Mouse (Mus musculus) midbrain, embryonic 15.5 days (tissue): ENCODE measurements around the gene Cdc42ep4. TPM values are rescaled to one million over a fixed set of nuclear protein-coding genes. Genes with fewer than 3 reads are reported as not detected.

Source experiments
- ATAC-seq: fragments of 200-750 bp; cut with Nextera tagmentation; replicated peaks from 2 replicates; pipeline ENCODE4 v1.8.0; 2017; ENCODE audit warnings: moderate TSS enrichment
- H3K27ac ChIP-seq: fragments of 300-500 bp; sonication (generic); 2 replicates; pipeline ENCODE4 v1.5.1; 2015; ENCODE audit warnings: mild to moderate bottlenecking, inconsistent platforms
- H3K27me3 ChIP-seq: fragments of 300-500 bp; sonication (generic); replicated peaks from 2 replicates; pipeline ENCODE4 v1.6.1; 2015; ENCODE audit warnings: inconsistent platforms
- H3K36me3 ChIP-seq: fragments of 300-500 bp; sonication (generic); replicated peaks from 2 replicates; pipeline ENCODE4 v1.6.1; 2015; ENCODE audit warnings: inconsistent platforms
- H3K4me1 ChIP-seq: fragments of 300-500 bp; sonication (generic); 2 replicates; pipeline ENCODE4 v1.6.1; 2015; ENCODE audit warnings: inconsistent platforms
- H3K4me2 ChIP-seq: fragments of 300-500 bp; sonication (generic); 2 replicates; pipeline ENCODE4 v1.6.1; 2015; ENCODE audit warnings: inconsistent platforms, mild to moderate bottlenecking, moderate library complexity
- H3K4me3 ChIP-seq: fragments of 300-500 bp; sonication (generic); 2 replicates; pipeline ENCODE4 v1.5.1; 2015; ENCODE audit warnings: mild to moderate bottlenecking, inconsistent platforms
- H3K9ac ChIP-seq: fragments of 300-500 bp; sonication (generic); 2 replicates; pipeline ENCODE4 v1.6.1; 2015; ENCODE audit warnings: mild to moderate bottlenecking, inconsistent platforms
- H3K9me3 ChIP-seq: fragments of 300-500 bp; sonication (generic); 2 replicates; pipeline ENCODE4 v1.6.1; 2016; ENCODE audit warnings: inconsistent platforms
- WGBS: fragments of 180-500 bp; shearing (Covaris S2); methylation state at CpG from one replicate; pipeline ENCODE4 v1.1.7; 2015; ENCODE audit warnings: mixed read lengths; 5-methylcytosine and 5-hydroxymethylcytosine counted together
- polyA plus RNA-seq: library from polyadenylated mRNA; unstranded; fragments of >200 nt; fragmentation: Nextera tagmentation; extraction: Ambion mirVana; gene quantifications from 2 replicates; pipeline ENCODE4 v1.2.1, GENCODE M21; 2015

Cdc42ep4 gene
- polyA plus RNA-seq, 1 experiment from 2014 or later = 72.0 TPM

DNA sequence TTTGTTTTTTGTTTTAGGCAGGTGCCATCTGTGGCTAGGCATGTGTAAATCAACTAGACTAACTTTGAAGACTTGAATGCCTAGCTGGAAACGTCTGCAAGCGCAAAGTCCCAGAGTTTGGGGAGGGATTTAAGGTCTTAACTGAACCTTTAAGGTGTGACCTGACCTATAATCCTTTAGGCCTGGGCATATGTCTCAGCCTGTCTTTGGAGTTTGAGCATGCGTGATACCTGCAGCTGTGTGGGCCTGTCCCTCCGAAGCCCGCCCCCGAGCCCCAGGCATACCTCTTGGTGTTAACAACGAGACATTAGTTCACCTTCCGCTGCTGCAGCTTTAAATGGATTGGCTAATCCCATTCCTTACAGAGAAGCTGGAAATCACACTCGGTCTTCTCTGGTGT lies 3.2 kb upstream of the Cdc42ep4 start:
- no peaks in the 10 kb centered on the region for H3K9me3 ChIP-seq
- WGBS = 34% methylated on average over 9 of the region's 9 CpGs
- H3K4me3 ChIP-seq = no peak overlapping the region
- ATAC-seq = no peak
- no peak overlapping the region for H3K4me2 ChIP-seq
- H3K27ac ChIP-seq = no peak overlapping the region
- H3K4me1 ChIP-seq = peaks cover 15% of the 10 kb centered on the region
- no peaks in the 10 kb centered on the region for H3K36me3 ChIP-seq
- no peaks in the 10 kb centered on the region for H3K27me3 ChIP-seq
- no peak overlapping the region for H3K9ac ChIP-seq

DNA sequence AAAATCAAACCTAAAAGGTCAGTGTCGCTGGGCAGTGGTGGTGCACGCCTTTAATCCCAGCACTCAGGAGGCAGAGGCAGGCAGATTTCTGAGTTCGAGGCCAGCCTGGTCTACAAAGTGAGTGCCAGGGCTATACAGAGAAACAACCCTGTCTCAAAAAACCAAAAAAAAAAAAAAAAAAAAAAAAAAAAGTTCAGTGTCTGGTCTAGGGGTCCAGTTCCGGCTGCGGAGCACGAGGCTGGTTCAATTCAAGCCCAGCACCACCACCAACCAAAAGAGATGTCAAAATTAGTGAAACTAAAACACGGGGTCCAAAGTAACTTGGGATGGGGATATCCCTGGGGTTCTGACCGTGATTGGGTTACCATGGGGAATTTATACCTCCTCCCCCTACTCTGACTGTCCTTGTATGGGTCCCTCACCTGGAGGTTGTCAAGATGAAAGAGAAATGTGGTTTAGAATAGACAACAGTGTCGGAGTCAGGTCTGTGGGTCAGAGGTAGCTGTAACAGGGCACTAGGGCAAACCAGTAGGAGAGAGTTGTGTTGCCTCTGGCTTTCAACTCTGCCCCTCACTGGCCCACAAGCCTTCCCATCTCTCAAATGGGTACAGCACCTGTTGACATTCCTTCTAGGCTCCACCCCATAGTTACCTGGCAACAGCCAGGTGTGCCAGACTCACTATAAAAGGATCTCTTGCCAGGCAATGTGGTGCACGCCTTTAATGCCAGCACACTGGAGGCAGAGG lies 1.2 kb upstream of the Cdc42ep4 start:
- no peak overlapping the region for H3K9ac ChIP-seq
- no peaks in the 10 kb centered on the region for H3K27me3 ChIP-seq
- no peak overlapping the region for H3K4me2 ChIP-seq
- no peak overlapping the region for H3K27ac ChIP-seq
- WGBS = 95% methylated on average over 10 of the region's 10 CpGs
- no peaks in the 10 kb centered on the region for H3K36me3 ChIP-seq
- no peaks in the 10 kb centered on the region for H3K9me3 ChIP-seq
- H3K4me3 ChIP-seq = no peak overlapping the region
- no peak for ATAC-seq
- peaks cover 34% of the 10 kb centered on the region for H3K4me1 ChIP-seq

DNA sequence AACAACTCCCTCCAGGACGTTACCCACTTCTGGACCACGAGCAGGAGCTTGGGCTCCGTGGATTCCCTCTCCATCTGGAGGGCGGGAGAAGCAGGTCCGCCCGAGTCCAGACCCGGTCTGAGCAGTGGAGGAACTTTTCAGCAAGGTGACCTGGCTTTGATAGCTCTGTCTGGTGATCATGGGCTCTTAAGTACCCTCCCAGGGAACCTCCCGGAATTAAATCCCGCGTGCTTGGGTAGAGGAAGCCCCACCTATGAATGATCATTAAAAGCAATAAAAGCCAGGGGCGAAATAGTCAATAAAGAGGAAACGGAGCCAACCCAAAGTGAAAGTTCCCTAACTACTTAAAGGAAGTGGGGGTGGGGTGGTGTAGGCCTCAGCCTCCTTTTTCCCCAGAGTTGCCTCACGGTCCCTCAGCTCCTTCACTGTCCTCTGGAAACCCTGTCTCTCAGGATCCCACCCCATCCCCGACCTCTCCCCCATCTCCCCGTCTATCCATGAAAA lies 529 bp upstream of the Cdc42ep4 start:
- peak; percentile 3; the same call in 1 of the 2 replicates for ATAC-seq
- Histone ChIP-seq H3K27me3 (no peaks in the 10 kb centered on the region), H3K9me3 (no peaks in the 10 kb centered on the region), H3K27ac (peak overlapping the region; percentile 93; the same call in 1 of the 2 replicates), H3K36me3 (no peaks in the 10 kb centered on the region), H3K9ac (peak overlapping the region; percentile 92), H3K4me2 (peak overlapping the region; percentile 76), H3K4me1 (peaks cover 40% of the 10 kb centered on the region), H3K4me3 (peak overlapping the region; percentile 80)
- WGBS = 32% methylated on average over 15 of the region's 15 CpGs

DNA sequence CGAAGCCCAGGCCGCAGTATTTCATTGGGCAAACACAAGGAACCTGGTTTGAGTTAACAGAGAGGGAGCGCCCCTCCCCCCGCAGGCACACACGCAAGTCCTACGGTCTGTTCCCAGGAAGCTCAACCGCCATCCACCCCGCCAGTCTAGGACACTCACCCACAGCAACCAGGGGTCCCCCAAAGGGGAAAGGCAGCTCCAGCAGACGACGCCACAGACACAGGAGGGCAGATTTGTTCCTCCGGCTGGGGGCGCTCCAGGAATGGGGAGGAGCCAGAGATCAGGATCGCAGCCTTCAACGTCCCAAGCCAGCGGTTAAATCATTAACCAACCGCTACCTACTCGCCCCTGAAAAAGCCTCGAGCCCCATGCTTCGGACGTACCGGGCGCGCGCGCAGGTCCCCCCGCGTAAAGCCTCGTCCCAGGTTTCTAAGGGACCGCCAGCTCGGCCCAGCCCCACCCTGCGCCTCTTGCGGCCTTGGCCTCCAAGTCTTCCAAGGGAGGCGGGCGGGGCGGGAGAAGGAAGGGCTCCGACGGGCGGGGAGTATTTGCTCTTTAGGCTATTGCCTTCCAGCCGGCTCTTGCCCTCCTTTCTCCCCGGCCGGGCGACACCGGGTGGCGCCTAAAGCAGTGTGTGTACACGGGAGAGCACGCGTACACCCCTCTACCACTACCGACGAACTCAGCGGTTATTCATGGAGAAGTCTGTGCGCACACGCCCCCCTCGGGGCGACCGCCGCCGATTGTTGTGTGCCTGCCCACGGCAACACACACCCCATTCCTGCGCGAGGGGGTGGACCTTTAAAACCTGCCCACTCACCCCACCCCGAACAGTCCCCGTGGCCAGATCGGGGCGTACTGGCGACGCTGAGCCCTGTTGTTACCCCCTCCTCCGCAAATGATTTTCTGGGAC lies 854 bp downstream of the Cdc42ep4 start:
- Histone ChIP-seq H3K9me3 (no peaks in the 10 kb centered on the region), H3K27ac (peak overlapping the region; percentile 93), H3K4me3 (peak overlapping the region; percentile 80), H3K9ac (peak overlapping the region; percentile 92), H3K27me3 (no peaks in the 10 kb centered on the region), H3K4me2 (peak overlapping the region; percentile 76), H3K4me1 (peaks cover 43% of the 10 kb centered on the region), H3K36me3 (no peaks in the 10 kb centered on the region)
- peak; percentile 55 for ATAC-seq
- 0% methylated on average over 67 of the region's 67 CpGs for WGBS

DNA sequence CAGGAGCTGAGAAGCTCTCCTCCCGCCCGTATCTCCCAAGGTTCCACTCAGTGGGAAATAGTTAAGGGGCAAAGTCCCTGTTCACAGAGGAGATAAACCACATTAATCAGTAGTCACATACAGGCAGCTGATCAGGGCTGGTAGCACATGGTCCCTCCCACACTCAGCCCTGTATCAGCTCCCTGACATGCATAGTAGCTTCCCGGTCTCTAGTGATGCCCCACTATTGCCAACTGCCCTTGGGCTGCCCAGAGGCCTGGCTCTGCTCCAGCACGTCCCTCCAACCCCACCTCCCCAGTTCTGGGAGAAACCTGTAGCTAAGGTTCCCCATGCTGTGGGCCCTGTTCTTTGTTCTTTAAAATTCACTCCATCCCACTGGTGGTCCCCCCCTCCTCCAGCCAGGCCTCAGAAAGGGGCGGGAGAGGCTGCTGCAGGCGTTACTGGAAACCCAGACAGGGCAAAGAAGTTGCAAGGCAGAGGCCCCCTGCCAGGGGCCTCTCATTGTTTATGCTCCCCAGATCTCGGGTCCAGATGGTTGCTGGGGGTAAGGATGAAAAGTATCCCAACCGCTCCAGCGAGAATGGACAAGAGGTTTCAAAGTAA lies 1.8 kb downstream of the Cdc42ep4 start:
- Histone ChIP-seq H3K9me3 (no peaks in the 10 kb centered on the region), H3K36me3 (no peaks in the 10 kb centered on the region), H3K4me2 (peak overlapping the region; percentile 76), H3K4me3 (peak overlapping the region; percentile 80), H3K27me3 (no peaks in the 10 kb centered on the region), H3K4me1 (peaks cover 46% of the 10 kb centered on the region), H3K9ac (peak overlapping the region; percentile 92), H3K27ac (peak overlapping the region; percentile 93)
- 3% methylated on average over 9 of the region's 9 CpGs for WGBS
- ATAC-seq = peak; percentile 18; the same call in 1 of the 2 replicates

DNA sequence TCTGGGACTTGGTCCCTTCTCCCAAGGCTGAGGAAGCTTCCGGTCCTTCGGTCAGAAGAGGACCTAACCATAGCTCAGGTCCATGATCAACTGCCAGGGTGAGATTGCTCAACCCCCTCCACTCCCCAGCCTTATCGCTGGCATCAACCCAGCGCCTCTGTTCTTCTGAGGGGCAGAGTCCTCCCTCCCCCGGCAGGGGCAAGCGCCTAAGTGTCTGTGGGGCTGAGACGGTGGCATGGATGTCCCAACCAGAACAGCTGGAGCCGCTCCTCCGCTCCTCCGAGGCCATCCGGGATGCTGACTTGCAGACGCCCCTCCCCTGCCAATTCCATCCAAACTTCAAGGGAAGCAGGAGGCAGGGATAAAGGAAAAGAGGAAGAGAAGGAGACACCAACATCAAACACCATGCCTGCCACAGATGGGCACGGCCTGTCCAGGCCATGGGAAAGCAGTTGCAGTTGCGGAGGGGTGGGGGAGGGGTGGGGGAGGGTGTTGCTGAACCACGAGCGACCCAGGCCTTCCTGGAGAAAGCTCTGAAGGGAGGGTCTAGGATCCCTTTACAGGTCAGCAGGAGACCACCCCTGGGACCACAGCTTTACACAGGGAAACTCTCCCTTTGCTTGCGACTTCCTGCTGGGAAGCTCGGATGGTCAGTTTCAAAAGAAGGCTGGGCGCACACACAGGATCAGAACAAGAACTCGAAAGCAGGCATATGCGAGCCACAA lies 2.7 kb downstream of the Cdc42ep4 start:
- Histone ChIP-seq H3K4me1 (peaks cover 46% of the 10 kb centered on the region), H3K27me3 (no peaks in the 10 kb centered on the region), H3K9ac (peak overlapping the region; percentile 92), H3K36me3 (no peaks in the 10 kb centered on the region), H3K27ac (peak overlapping the region; percentile 93), H3K4me3 (peak overlapping the region; percentile 80), H3K4me2 (peak overlapping the region; percentile 76), H3K9me3 (no peaks in the 10 kb centered on the region)
- no peak for ATAC-seq
- WGBS = 10% methylated on average over 21 of the region's 21 CpGs

DNA sequence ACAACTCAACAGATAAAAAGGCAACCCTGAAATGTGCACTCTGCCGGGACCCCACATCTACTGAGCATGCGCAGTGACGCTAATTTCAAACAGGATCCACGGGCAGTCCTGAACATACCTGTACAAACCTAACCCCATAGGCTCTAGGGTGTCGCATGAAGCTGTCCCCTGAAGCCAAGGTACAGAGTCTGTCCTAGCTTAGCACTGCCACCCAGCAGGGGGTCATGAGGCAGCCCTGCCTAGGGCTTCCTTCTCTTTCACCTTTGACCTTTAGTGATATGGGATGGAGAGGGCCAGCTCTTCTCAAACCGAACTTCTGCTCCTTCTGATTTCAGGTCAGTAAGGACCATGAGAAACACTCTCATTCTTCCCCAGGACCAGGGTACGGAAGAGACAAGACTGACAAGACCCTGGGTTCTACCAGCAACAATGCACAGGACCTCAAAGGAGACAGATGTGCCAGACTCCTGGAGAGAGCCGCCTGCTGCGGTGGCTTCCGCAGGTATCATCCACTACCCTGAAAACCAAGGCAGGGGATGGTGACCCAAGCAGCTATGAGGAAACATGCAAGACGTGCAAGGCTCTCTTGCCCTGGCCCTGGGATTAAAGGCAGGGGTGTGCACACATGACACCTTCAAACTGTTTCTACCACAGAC lies 3.8 kb downstream of the Cdc42ep4 start:
- Histone ChIP-seq H3K4me1 (peaks cover 46% of the 10 kb centered on the region), H3K4me2 (peak overlapping the region; percentile 76), H3K4me3 (no peak overlapping the region), H3K36me3 (no peaks in the 10 kb centered on the region), H3K9ac (no peak overlapping the region), H3K27ac (no peak overlapping the region), H3K9me3 (no peaks in the 10 kb centered on the region), H3K27me3 (no peaks in the 10 kb centered on the region)
- ATAC-seq = no peak
- WGBS = 83% methylated on average over 11 of the region's 11 CpGs

DNA sequence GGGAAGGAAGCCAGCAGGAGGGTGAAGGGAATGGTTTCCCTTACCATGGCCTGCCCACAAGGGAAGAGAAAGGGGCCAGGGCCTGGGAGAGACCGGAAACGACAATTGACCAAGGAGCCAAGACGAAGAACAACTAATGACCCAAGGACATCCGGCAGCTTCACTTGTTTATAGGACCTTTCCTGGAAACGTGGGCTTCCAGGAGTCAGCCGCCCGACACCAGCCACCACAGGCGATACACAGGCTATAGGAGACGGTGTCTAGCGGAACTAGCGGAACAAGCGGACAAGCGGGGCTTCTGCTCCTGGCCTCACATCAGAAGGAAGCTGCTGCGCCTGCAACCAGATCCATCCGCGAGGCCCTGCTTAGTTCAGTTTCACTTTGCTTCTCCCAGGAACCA lies 4.6 kb downstream of the Cdc42ep4 start:
- H3K27ac ChIP-seq = no peak overlapping the region
- H3K9me3 ChIP-seq = no peaks in the 10 kb centered on the region
- no peaks in the 10 kb centered on the region for H3K36me3 ChIP-seq
- 73% methylated on average over 16 of the region's 16 CpGs for WGBS
- no peak overlapping the region for H3K4me2 ChIP-seq
- H3K9ac ChIP-seq = no peak overlapping the region
- no peak for ATAC-seq
- H3K4me1 ChIP-seq = peaks cover 42% of the 10 kb centered on the region
- no peak overlapping the region for H3K4me3 ChIP-seq
- H3K27me3 ChIP-seq = no peaks in the 10 kb centered on the region

DNA sequence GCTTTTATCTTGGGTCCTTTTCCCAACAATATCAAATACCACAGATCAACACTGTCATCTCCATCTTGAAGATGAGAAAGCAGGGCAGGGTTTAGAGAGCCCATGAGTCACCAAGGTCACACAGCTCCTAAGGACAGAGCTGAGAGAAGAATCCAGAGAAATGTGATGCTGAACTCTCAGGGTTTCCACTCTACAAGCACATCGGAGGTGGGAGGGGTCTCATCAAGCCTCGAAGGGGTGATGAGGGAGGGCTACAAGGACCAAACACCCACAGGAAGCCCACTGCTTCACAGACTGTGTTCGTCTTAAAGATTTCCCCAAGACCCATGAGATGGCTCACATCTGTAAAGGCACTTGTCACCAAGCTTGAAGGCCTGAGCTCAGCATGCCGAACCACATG lies 5.7 kb downstream of the Cdc42ep4 start:
- no peaks in the 10 kb centered on the region for H3K9me3 ChIP-seq
- no peak overlapping the region for H3K4me2 ChIP-seq
- ATAC-seq = no peak
- H3K4me1 ChIP-seq = peaks cover 39% of the 10 kb centered on the region
- 77% methylated on average over 4 of the region's 4 CpGs for WGBS
- no peaks in the 10 kb centered on the region for H3K27me3 ChIP-seq
- no peaks in the 10 kb centered on the region for H3K36me3 ChIP-seq
- H3K27ac ChIP-seq = no peak overlapping the region
- no peak overlapping the region for H3K9ac ChIP-seq
- no peak overlapping the region for H3K4me3 ChIP-seq

DNA sequence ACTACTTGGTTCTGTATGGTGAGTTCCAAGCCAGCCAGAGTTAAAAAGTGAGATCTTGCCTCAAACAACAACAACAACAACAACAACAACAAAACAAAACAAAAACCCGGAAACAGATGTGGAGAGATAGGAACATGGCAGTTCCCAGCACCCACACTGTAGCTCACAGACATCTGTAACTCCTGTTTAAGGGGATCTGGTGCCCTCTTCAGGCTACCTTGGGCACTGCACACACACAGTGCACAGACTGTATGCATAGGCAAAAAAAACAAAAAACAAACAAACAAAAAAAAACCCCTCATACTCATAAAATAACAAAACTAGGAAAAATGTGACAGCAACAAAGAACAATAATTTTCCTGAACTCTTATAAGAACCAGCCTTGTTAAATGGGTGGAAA lies 8.7 kb downstream of the Cdc42ep4 start:
- Histone ChIP-seq H3K36me3 (no peaks in the 10 kb centered on the region), H3K4me1 (peaks cover 18% of the 10 kb centered on the region), H3K4me3 (no peak overlapping the region), H3K27me3 (no peaks in the 10 kb centered on the region), H3K9me3 (no peaks in the 10 kb centered on the region), H3K27ac (no peak overlapping the region), H3K9ac (no peak overlapping the region), H3K4me2 (no peak overlapping the region)
- no peak for ATAC-seq
- WGBS = 91% methylated on average over 1 of the region's 1 CpGs

DNA sequence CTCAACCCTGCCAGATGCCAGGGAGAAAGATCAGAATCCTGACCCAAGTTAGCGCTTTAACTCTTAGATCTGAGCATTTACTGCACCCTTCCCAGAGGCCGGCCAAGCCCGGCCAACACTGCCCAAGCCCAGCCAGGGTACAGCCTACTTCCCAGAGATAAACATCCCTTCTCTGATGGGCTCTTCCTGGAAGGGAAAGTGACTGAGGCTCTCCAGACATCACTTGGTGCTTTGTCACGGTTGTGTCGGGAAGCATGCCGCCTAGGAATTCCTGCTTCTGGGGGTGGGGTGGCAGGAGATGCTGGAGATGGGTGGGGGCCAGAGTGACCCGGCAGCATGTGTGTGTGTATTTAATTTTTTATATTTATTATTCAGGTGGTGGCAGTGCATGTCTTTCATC lies 11.6 kb downstream of the Cdc42ep4 start:
- Histone ChIP-seq H3K36me3 (no peaks in the 10 kb centered on the region), H3K4me3 (no peak overlapping the region), H3K27me3 (no peaks in the 10 kb centered on the region), H3K27ac (no peak overlapping the region), H3K4me1 (peaks cover 7% of the 10 kb centered on the region), H3K9ac (no peak overlapping the region), H3K4me2 (no peak overlapping the region), H3K9me3 (no peaks in the 10 kb centered on the region)
- 89% methylated on average over 7 of the region's 7 CpGs for WGBS
- no peak for ATAC-seq
